Mouse (Mus musculus): ENCODE data around the gene Kif1b. TPM values are rescaled to one million over a fixed set of nuclear protein-coding genes. Genes with fewer than 3 reads are reported as not detected.

The Kif1b gene
- polyA plus RNA-seq, 1 experiment from 2014 or later: 44.8 TPM

DNA sequence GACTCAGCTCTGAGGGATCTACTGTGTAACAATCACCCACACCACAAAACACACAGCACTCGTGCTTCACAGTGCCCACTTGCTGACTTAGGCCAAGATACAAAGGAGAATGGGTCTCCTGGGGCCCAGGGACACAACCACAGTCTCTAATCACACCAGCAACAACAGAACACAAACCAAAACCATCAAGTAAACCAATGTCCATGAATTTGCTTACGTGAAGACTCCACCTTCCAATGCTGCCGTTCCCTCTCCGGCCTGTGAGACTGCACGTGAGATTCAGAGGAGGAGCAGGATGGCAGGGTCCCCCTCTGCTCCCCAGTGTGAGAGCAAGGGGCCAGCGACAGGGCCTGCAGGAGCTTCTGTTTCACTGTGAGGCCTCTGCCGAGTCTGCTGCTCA lies 25.2 kb upstream of the Kif1b start:
- H3K4me3 ChIP-seq: no peak overlapping the region
- H3K9me3 ChIP-seq: no peaks in the 10 kb centered on the region
- H3K36me3 ChIP-seq: peaks cover 92% of the 10 kb centered on the region
- H3K27ac ChIP-seq: peak overlapping the region; percentile 54; the same call in 1 of the 2 replicates
- H3K27me3 ChIP-seq (ENCODE audit: insufficient read depth, poor library complexity, severe bottlenecking): no peaks in the 10 kb centered on the region
- DNase-seq (ENCODE audit: low spot score): no peak
- peaks cover 28% of the 10 kb centered on the region for H3K4me1 ChIP-seq
- 89% methylated on average over 7 of the region's 7 CpGs for WGBS

DNA sequence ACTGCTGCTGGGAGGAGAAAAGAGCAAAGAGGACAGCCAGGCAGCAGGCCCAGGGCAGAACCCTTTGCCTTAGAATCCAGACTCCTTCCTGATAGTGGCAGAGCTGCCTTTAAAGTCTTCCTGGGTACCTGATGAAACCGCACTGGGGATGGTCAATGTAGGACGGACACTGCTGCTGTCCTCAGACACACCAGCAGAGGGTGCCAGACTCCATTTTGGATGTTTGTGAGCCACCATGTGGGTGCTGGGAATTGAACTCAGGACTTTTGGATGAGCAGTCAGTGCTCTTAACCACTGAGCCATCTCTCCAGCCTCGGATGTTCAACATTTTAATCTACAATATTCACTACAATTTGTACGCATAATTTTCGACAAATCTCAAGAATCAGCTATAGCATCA lies 23.0 kb upstream of the Kif1b start:
- 92% methylated on average over 5 of the region's 5 CpGs for WGBS
- no peak overlapping the region for H3K4me3 ChIP-seq
- H3K4me1 ChIP-seq: peaks cover 13% of the 10 kb centered on the region
- peaks cover 78% of the 10 kb centered on the region for H3K36me3 ChIP-seq
- H3K27me3 ChIP-seq (ENCODE audit: insufficient read depth, poor library complexity, severe bottlenecking): no peaks in the 10 kb centered on the region
- DNase-seq (ENCODE audit: low spot score): no peak
- H3K9me3 ChIP-seq: no peaks in the 10 kb centered on the region
- no peak overlapping the region for H3K27ac ChIP-seq

DNA sequence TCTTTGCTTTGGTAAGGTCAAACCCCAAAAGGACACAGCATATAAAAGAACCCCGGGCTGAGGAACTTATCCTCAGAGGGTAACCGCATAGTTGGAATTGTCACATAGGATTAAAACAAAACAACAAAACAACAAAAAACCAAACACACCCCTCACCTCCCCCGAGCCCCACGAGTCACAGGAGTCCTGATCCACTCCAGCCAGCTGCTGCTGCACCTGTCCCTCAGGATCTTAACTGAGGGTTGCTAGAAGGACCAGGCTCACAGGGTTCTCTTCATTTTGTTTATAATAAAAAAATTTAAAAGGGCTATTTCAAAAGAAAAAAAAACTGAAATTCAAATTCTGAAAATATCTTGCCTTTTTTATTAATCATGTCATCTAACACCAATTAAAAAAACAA lies 21.2 kb upstream of the Kif1b start:
- WGBS: 91% methylated on average over 4 of the region's 4 CpGs
- no peak for DNase-seq (ENCODE audit: low spot score)
- Histone ChIP-seq H3K4me3 (no peak overlapping the region), H3K27ac (no peak overlapping the region), H3K36me3 (peaks cover 60% of the 10 kb centered on the region), H3K9me3 (no peaks in the 10 kb centered on the region), H3K27me3 (ENCODE audit: insufficient read depth, poor library complexity, severe bottlenecking) (no peaks in the 10 kb centered on the region), H3K4me1 (peaks cover 12% of the 10 kb centered on the region)

DNA sequence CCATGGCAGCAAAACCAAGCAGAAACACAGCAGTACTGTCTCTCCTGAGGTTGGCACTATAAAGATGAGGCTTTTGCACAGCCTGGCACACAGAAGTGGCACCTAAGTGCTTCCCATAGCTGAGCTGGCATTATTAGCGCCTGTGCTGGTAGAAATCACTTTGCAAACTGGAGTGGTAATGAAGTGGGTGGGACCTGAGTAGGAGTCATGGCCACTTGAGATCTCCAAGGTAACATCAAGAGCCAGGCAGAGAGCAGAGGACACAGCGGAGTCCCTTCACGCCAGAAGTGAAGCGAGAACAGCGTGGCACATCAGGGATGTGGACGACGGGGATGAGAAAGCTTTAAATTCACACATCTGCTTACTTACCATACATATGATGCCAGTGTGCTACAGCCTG lies 19.8 kb upstream of the Kif1b start:
- WGBS: 61% methylated on average over 7 of the region's 7 CpGs
- peak; percentile 81 for DNase-seq (ENCODE audit: low spot score)
- H3K27me3 ChIP-seq (ENCODE audit: insufficient read depth, poor library complexity, severe bottlenecking): no peaks in the 10 kb centered on the region
- H3K9me3 ChIP-seq: no peaks in the 10 kb centered on the region
- H3K27ac ChIP-seq: no peak overlapping the region
- H3K4me1 ChIP-seq: peaks cover 23% of the 10 kb centered on the region
- no peak overlapping the region for H3K4me3 ChIP-seq
- H3K36me3 ChIP-seq: peaks cover 46% of the 10 kb centered on the region

DNA sequence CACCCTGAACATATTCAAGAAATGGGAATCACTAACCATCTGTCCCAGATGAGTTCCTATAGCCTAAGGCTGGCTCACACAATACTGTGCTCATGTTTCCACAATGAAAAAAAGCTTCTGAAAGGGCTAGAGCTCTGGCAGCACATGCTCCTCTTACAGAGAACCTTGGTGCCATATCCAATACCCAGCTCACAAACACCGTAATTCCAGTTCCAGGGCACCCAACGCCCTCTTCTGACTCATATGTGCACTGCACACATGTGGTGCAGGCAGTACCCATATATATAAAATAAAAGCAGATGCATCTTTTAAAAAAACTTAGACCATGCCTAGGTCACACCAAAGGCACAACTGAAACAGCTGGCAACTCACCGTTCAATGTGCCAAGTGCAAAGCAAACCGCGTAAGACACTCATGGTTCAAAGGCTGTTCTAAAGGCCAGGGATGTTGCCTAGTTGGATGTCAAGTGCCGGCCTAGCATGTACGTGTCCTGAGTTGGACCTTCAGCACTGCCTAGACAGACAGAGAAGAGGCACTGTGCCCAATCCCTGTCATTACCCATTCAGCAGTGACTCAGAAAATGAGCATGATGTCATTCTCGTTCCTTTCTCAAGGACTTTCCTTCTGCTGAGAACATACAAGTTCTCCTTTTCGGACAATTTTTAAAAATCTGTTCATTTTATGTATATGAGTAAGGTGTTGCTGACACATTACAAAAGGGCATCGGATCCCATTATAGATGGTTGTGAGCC lies 18.1 kb upstream of the Kif1b start:
- Histone ChIP-seq H3K27ac (no peak overlapping the region), H3K4me3 (no peak overlapping the region), H3K4me1 (peaks cover 23% of the 10 kb centered on the region), H3K9me3 (no peaks in the 10 kb centered on the region), H3K36me3 (peaks cover 29% of the 10 kb centered on the region), H3K27me3 (ENCODE audit: insufficient read depth, poor library complexity, severe bottlenecking) (no peaks in the 10 kb centered on the region)
- 90% methylated on average over 10 of the region's 10 CpGs for WGBS
- DNase-seq (ENCODE audit: low spot score): no peak

DNA sequence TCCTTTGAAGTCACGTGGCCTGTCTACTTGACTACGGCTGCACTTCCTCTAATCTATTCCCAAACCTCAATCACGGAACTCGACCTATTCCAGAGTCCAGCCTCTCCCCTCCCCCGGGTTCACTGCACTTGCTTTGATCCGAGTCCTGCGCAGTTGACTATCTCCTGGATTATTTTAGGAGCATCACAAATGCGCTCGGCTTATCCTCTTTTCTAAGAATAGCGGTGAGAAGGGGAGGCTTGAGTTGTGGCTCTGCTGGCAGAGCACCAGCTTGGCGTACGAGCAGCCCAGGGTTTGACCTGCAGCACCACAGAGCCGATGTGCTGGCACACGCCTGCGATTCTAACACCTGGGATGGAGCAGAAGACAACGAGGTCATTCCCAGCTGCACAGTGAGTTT lies 16.2 kb upstream of the Kif1b start:
- 43% methylated on average over 16 of the region's 16 CpGs for WGBS
- H3K27me3 ChIP-seq (ENCODE audit: insufficient read depth, poor library complexity, severe bottlenecking): no peaks in the 10 kb centered on the region
- peaks cover 13% of the 10 kb centered on the region for H3K36me3 ChIP-seq
- H3K9me3 ChIP-seq: no peaks in the 10 kb centered on the region
- peak overlapping the region; percentile 20; the same call in 1 of the 2 replicates for H3K4me3 ChIP-seq
- peak overlapping the region; percentile 78 for H3K27ac ChIP-seq
- DNase-seq (ENCODE audit: low spot score): peak; percentile 79
- H3K4me1 ChIP-seq: peaks cover 28% of the 10 kb centered on the region

DNA sequence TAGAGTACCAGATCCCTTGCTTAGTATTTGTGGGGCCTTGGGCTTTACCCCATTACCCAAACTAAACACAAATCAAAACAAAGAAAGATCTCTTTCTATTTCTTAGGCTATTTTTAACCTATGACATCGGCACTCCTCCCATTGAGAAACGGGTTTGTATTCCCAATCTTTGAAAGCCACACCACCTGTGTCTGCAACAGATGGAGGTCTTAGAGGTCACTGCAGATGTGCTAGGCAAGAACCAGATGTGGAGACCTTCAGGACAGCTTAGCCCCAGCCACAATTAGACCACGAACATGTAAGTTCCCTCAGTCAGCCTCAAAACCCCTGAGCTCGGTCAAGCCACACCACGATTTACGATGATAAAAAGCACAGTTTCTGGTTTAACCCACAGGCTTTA lies 15.2 kb upstream of the Kif1b start:
- no peaks in the 10 kb centered on the region for H3K27me3 ChIP-seq (ENCODE audit: insufficient read depth, poor library complexity, severe bottlenecking)
- no peak for DNase-seq (ENCODE audit: low spot score)
- peak overlapping the region; percentile 78 for H3K27ac ChIP-seq
- H3K4me3 ChIP-seq: no peak overlapping the region
- WGBS: 71% methylated on average over 6 of the region's 6 CpGs
- peaks cover 27% of the 10 kb centered on the region for H3K4me1 ChIP-seq
- no peaks in the 10 kb centered on the region for H3K9me3 ChIP-seq
- H3K36me3 ChIP-seq: peaks cover 7% of the 10 kb centered on the region

DNA sequence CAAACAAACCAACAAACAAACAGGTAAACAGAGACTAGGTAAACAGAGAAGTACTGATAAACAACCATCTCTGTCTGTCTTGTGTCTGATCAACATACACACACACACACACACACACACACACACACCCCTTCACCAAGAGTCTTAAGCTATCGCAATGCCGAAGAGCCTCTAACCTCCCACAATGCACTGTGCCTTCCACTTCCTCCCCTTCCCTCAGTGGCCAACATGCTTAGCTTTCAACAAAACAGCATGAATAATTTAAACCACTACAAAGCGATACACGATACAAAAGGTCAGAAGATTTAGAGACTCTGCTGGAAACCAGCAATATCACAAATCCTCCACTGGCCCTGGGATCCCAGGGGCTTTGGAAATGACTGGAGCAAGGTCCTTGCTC lies 14.8 kb upstream of the Kif1b start:
- WGBS: 85% methylated on average over 4 of the region's 4 CpGs
- Histone ChIP-seq H3K4me3 (no peak overlapping the region), H3K27ac (no peak overlapping the region), H3K36me3 (peaks cover 3% of the 10 kb centered on the region), H3K27me3 (ENCODE audit: insufficient read depth, poor library complexity, severe bottlenecking) (no peaks in the 10 kb centered on the region), H3K4me1 (peaks cover 22% of the 10 kb centered on the region), H3K9me3 (no peaks in the 10 kb centered on the region)
- DNase-seq (ENCODE audit: low spot score): no peak

DNA sequence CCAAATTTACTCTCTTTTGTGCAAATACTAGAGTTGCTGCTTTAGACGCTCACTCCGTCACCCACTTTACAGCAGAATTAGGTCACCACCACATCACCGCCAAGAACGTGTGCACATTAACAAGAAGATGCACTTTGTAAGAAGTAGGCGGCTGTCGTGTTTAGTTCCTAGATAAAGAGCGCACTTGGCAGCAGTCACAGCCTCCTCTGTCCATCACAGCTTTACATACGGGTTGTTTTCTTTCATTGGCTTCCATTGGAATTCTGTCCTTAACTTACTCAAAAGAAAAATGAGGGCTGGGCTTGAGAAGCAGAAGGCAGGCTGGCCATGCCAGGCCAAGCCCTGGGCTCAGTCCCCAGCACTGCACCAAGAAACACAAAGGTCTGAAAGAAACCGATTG lies 11.6 kb upstream of the Kif1b start:
- no peak for DNase-seq (ENCODE audit: low spot score)
- H3K27me3 ChIP-seq (ENCODE audit: insufficient read depth, poor library complexity, severe bottlenecking): no peaks in the 10 kb centered on the region
- peaks cover 19% of the 10 kb centered on the region for H3K4me1 ChIP-seq
- no peaks in the 10 kb centered on the region for H3K36me3 ChIP-seq
- no peaks in the 10 kb centered on the region for H3K9me3 ChIP-seq
- WGBS: 66% methylated on average over 9 of the region's 9 CpGs
- no peak overlapping the region for H3K27ac ChIP-seq
- no peak overlapping the region for H3K4me3 ChIP-seq

DNA sequence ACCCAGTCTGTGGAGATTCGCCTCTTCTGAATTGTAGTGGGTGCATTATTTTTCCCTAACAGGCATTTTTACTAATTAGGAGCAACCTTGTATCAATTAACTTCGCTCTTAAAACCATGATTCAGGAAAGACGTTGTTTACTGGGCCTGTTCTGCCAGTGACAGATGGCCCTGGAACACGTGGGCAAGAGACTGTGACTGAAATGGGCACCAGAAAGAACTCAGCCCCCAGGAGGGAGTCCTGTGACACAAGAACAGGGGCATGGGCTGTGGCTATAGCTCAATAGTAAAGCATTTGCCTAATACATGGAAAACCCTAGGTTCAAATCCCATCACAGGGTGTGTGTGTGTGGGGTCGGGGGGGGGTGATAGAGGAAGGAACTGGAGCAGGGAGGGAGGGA lies 9.9 kb upstream of the Kif1b start:
- Histone ChIP-seq H3K27ac (no peak overlapping the region), H3K36me3 (no peaks in the 10 kb centered on the region), H3K4me3 (no peak overlapping the region), H3K9me3 (no peaks in the 10 kb centered on the region), H3K27me3 (ENCODE audit: insufficient read depth, poor library complexity, severe bottlenecking) (no peaks in the 10 kb centered on the region), H3K4me1 (peaks cover 12% of the 10 kb centered on the region)
- no peak for DNase-seq (ENCODE audit: low spot score)
- 67% methylated on average over 5 of the region's 5 CpGs for WGBS

DNA sequence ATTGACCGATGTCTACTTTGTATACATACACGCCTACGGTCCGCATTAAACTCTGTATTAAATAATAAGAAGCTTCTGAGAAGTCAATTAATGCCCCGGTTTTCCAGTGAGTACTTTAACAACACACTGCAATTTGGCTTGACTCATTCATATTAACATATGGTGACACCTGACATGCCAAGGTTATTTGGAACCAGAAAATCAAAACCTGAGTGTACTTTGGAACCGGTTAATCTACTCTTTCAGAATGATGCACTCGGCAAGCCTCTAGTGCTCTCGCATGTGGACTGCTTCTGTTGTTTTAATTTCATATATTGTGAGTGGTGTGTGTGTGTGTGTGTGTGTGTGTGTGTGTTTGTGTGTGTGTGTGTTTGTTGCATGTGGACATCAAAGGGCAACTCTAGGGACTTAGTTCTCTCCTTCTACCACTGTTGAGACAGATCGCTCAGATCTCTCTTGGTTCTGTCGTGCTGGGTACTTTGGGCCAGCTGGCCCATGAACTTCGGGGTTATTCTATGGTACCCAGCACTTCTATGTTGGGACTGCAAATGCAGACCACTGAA lies 6.9 kb upstream of the Kif1b start:
- H3K27me3 ChIP-seq (ENCODE audit: insufficient read depth, poor library complexity, severe bottlenecking): no peaks in the 10 kb centered on the region
- WGBS: 89% methylated on average over 11 of the region's 11 CpGs
- H3K27ac ChIP-seq: no peak overlapping the region
- H3K9me3 ChIP-seq: no peaks in the 10 kb centered on the region
- H3K4me3 ChIP-seq: no peak overlapping the region
- DNase-seq (ENCODE audit: low spot score): no peak
- H3K36me3 ChIP-seq: no peaks in the 10 kb centered on the region
- H3K4me1 ChIP-seq: peaks cover 15% of the 10 kb centered on the region

DNA sequence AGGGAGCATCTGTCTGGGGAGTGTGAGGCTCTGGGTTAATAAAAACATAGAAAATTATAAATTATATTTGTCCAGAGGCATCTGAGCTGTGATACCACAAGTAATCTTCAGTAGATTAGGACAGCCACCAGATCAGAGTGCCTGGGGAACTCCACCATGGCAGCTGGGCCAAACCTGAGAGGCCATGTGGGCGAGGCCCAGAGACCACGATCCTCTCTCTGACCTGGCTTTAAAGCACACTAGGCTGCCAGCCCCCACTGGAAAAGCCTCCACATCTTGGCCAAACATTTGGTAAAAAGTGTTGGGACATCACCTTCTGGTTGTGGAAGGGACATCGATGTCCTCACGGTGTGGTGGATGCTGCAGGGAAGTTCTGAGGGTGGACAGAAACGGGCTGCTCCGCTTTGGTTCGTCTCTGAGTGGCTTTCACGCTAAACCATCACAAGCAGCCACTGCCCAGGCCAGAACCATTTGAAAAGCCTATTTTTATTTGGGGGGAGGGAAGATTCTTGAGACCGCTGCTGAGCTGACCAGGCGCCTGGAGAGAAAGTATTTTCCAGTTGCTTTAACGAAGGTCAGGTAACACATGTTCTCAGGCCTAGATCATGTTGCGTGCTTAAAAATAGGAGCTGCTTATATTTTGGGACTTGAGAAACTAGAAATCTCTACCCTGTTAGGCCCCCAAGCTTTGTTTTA lies 6.2 kb upstream of the Kif1b start:
- H3K27ac ChIP-seq: peak overlapping the region; percentile 53
- no peaks in the 10 kb centered on the region for H3K36me3 ChIP-seq
- WGBS: 73% methylated on average over 12 of the region's 12 CpGs
- no peaks in the 10 kb centered on the region for H3K27me3 ChIP-seq (ENCODE audit: insufficient read depth, poor library complexity, severe bottlenecking)
- no peak for DNase-seq (ENCODE audit: low spot score)
- no peaks in the 10 kb centered on the region for H3K9me3 ChIP-seq
- H3K4me1 ChIP-seq: peaks cover 11% of the 10 kb centered on the region
- no peak overlapping the region for H3K4me3 ChIP-seq

DNA sequence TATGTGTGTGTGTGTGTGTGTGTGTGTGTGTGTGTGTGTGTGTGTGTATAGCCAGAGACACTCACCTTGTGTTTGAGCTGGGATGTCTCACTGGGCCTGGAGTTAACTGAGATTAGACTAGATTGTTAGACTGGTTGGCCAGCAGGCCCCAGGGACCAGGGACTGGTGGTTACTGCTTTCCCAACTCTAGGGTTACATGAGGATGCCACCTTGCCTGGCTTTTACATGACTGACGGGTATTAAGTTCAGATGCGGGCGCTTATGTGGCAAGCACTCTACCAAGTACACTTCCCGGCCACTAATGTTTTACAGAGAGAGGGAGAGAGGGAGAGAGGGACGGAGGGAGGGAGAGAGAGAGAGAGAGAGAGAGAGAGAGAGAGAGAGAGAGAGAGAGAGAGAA lies 4.5 kb upstream of the Kif1b start:
- 79% methylated on average over 5 of the region's 5 CpGs for WGBS
- Histone ChIP-seq H3K36me3 (no peaks in the 10 kb centered on the region), H3K27me3 (ENCODE audit: insufficient read depth, poor library complexity, severe bottlenecking) (no peaks in the 10 kb centered on the region), H3K9me3 (no peaks in the 10 kb centered on the region), H3K27ac (no peak overlapping the region), H3K4me3 (no peak overlapping the region), H3K4me1 (peaks cover 15% of the 10 kb centered on the region)
- DNase-seq (ENCODE audit: low spot score): no peak
